Mouse (Mus musculus) monocyte, adult 2 months (primary cell): ENCODE results near the gene Plekha5.

Experiments
- DNase-seq, 2 experiments: peaks; one replicate each; pipeline ENCODE4 v3.0.0; 2022; ENCODE audit warnings: low spot score in 2 of 2, low read depth in 1 of 2

The Plekha5 gene

GRCm38 (mm10) chr6:140610117-140610516 is 186.3 kb downstream of the Plekha5 start:
- no peak for DNase-seq

GRCm38 (mm10) chr6:140611282-140611681 is 187.4 kb downstream of the Plekha5 start:
- no peak for DNase-seq

- no peak for DNase-seq
Measured at GRCm38 (mm10) chr6:140611893-140612473, 188.1 kb downstream of the Plekha5 start.

DNA sequence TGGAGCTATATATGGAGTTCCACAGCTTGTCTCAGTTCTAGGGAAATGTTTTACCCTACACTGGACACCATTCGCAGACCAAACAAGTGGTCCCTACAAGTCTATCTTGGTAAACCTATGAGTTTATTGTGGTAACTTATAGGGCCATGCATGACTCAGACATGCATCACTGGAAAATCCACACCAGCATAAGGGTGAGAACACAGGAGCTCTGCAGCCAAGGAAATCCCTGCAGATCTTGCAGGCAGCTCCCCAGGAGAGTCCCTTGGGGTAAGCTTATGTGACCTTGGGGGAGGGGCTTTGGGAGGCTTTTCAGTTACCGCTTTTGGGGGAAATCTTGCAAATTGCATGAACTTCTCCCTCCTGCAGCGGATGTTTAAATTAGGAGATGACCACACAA is 190.0 kb downstream of the Plekha5 start:
- no peak for DNase-seq

DNA sequence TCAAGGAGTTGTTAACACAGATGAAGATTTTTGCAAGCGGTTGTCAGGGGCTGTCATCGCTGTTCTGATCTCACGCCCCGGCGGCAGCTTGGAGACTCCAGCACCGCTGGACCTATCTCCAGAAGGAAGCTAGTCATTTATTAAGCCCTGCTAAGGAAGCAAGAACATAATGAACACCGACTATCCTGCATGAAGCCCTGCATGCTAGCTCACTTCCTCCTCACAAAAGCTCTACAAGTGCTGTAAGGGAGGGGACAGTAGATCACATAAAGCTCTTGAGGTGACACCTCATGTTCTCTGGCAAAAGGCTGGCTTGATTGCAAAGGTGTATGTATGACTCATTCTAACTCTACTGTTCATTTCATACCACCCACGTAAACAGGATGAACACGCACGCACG is 190.9 kb downstream of the Plekha5 start:
- no peak for DNase-seq

DNA sequence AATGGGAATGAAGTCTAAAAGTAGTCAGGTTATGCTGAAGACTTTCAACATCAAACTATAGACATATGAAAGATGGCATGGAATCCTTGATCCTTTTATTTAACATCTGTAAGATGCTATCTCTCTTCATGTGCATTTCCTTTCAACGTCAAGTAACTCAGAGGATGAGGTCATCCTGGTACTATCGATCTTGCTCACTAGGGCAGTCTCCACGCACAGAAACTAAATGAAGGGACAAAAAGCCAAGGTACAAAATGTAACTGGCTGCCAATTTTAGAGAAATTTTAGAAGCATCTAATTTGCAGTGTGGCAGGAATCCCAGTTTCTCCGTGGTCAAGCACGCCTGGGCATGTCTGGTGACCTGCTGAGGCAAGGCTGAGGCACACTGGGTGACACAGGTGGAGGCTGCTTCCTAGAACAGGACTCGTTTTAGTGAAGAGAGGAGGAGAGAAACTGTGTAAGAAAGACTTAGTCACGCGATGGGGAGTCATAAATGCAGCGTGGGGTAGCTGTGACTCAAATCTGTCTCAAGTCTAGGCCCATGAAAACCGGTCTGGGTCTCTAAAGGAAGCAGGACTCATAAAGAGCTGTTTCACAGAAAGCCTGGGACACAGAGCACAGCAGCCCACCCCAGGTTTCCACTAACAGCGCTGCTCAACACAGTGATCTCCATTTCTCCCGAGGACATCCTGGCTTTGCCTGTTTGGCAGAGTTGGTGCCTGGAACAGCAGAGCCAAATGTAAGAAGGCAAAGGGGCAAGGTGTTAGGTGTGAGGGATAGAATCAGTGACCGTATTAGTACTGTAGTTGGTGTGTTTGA is 196.9 kb downstream of the Plekha5 start:
- DNase-seq = no peak

DNA sequence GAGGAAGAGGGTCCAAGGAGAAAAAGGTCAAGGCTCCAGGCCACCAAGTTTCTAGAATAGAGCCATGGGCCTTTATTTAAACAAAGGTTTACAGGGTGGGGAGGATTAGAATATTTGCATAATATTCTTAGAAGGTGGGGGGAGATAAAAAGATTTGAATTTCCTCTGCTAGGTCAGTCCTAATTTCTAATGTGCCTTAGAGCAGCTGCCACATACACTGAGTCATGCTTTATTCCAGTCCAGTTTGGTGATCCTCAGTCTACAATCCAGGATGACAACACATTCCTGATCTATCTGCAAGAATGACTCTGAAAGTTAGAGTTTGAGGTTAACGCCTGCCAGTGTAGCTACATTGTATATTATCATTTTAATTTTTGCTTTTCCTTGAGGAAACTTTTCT is 197.8 kb downstream of the Plekha5 start:
- no peak for DNase-seq

- DNase-seq = no peak
Measured at GRCm38 (mm10) chr6:140622391-140623225, 198.8 kb downstream of the Plekha5 start, which contains the start of gene Aebp2. TSS of gene Aebp2 (plus strand) at chr6:140622663.

DNA sequence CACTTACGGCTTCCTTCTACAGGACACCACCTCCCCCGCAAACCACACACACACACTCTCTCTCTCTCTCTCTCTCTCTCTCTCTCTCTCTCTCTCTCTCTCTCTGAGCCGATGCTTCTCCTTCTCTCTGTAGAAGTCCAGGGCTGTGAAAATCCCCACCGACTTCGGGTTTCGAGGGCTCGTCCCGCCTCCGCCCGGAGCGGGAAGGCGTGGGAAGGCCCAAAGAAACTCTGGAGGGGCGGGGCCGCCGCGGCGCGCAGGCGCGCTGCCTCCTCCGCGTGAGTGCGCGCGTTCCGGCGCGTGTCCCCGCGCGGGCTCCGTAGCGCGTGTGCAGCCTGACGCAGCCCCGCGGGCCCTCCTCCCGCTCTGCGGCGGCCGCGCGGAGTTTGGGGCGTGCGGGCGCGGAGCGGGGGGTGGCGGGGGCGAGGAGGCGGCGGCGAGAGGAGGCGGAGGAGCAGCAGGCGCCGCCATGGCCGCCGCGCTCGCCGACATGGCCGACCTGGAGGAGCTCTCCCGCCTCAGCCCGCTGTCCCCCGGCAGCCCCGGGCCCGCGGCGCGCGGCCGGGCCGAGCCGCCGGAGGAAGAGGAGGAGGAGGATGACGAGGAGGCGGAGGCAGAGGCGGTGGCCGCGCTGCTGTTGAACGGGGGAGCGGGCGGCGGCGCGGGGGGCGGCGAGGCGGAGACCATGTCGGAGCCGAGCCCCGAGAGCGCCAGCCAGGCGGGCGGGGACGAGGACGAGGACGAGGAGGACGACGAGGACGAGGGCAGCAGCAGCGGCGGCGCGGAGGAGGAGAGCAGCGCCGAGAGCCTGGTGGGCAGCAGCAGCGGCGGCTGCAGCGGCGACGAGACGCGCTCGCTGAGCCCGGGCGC is 199.6 kb downstream of the Plekha5 start:
- peak; percentile 84 to 92 for DNase-seq

DNA sequence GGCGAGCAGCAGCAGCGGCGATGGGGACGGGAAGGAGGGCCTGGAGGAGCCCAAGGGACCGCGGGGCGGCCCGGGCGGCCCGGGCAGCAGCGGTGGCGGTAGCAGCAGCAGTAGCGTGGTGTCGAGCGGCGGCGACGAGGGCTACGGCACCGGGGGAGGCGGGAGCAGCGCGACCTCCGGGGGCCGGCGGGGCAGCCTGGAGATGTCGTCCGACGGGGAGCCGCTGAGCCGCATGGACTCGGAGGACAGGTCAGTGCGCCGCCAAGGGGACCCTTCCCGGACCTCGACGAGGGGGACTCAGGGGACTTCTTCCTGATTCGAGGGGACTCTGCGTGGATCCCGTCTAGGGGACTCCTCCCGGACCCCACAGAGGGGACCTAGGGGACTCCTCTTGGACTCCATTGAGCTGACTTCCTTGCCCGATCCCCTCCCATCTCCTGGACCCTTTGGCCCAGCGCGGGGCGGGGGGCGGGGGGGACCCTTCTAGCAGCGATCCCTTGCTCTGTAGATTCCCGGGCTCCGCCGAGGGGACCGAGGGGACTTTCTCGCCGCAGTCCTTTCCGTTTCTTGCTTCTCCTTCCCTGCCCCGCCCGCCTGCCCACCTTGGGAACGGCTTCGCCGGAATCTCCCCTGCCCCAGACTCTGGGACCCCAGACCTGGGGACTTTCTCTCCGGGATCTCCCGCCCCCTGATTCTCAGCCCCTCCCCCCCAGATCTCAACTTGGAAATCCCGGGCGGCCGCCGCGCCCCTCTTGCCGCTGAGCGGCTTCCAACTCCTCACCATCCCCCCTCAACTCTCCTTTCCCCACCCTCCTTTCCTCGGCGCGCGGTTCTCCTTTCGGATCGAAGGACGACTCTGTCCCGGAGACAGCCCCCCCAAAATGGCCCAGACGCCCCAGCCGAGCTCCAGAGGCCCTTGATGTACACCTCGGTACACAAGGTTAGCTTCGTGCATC is 200.5 kb downstream of the Plekha5 start:
- peak in 1 of 2 experiments; percentile 12 for DNase-seq

DNA sequence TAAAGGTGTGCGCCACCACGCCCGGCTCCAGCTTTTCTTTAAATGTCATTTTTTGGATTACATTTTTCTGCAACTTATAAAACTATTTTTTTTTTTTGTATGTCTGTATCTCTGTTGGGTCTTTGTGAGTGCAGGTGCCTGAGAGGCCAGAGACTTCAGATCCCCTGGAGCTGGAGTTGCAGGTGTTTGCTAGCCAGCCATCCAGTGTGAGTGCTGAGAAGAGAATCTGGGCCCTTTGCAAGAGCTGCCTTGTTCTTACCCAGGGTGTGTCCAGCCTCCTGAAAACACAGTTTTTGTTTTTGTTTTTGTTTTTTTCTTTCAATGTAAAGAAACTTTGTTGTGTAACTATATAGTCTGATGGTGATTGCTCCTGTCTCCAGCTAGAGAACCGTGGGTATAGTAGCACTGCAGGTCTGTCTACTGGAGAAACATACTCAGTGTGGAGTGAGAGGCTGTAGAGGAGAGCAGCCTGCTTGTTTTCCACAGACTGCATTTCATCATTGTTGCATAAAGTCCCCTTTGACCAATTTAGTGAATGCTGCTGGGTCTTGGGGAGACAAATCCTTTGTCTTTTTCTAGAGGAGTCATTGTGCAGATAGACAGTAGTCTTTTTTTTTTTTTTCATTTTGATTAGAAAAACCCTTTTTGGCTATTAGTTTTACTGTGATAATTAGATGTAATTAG is 205.5 kb downstream of the Plekha5 start:
- no peak for DNase-seq

- DNase-seq = no peak
Measured at GRCm38 (mm10) chr6:140630306-140630705, 206.5 kb downstream of the Plekha5 start.

- no peak for DNase-seq
Measured at GRCm38 (mm10) chr6:140633616-140634015, 209.8 kb downstream of the Plekha5 start.

GRCm38 (mm10) chr6:140636290-140636689 is 212.4 kb downstream of the Plekha5 start:
- no peak for DNase-seq

DNA sequence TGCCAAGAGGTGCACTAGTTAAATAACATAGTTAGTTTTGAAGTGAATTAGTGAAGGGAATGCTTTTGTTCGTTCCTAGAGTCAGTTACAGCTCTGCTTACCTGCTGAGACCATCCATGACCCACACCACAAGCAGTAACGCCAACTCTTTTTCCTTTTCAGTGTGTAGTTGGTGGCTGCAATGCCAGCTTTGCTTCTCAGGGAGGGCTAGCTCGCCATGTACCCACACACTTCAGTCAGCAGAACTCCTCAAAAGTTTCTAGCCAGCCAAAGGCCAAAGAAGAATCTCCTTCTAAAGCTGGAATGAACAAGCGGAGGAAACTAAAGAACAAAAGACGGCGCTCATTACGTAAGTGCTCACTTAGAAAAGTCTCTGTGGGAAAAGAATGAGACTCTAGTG is 218.2 kb downstream of the Plekha5 start:
- no peak for DNase-seq

GRCm38 (mm10) chr6:140642655-140643054 is 218.8 kb downstream of the Plekha5 start:
- DNase-seq = no peak

DNA sequence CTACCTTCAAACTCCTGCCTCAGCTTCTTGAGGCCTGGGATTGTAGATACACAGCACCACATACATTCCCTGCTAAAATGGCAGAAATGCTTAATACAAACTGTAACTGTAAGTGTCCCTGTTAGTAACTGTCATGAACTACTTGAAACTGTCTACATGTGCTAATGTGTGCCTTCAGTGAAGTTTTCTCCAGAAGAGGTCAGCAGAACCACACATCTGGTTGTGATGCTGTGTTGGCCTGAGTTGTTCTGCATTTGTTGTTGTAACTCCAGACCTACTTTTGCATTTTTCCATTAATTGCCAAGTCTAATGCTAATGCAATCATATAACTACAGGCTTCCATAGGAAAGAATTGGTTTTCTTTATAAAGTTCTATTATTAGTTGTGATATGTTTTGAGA is 222.1 kb downstream of the Plekha5 start:
- DNase-seq = no peak
